Mouse (Mus musculus): Measurements from ENCODE around the gene Ttll2. TPM values are rescaled to one million over a fixed set of nuclear protein-coding genes. Genes with fewer than 3 reads are reported as not detected.
"Not testable (repeated sequence)": the region's sequence is repeated elsewhere in the genome, so short reads cannot be mapped to it uniquely, and the experiment has no call there.

The Ttll2 gene
- polyA plus RNA-seq, 1 experiment from 2014 or later, result not detected

- not testable (repeated sequence) for H3K27ac ChIP-seq (ENCODE audit: low read depth); H3K9ac ChIP-seq; H3K4me3 ChIP-seq (ENCODE audit: low read depth, low read length); H3K36me3 ChIP-seq (ENCODE audit: insufficient read depth); H3K9me3 ChIP-seq (ENCODE audit: low read depth, low read length); H3K4me2 ChIP-seq; H3K4me1 ChIP-seq (ENCODE audit: insufficient read depth); H3K27me3 ChIP-seq (ENCODE audit: insufficient read depth, low read length); DNase-seq
- TF ChIP-seq CTCF (IDR thresholded peaks at IDR 0.05; ENCODE audit: low read depth), result peak; percentile 66
- ATAC-seq (ENCODE audit: insufficient read depth), result peak; percentile 79
- 51% methylated on average over 8 of the region's 8 CpGs for WGBS
Measured at GRCm38 (mm10) chr17:7306278-7307196, 46.0 kb downstream of the Ttll2 start.

Other genes with a start within 250 kb of the Ttll2 start
- gene Rps6ka2, start 182.6 kb downstream of the Ttll2 start, polyA plus RNA-seq (2014; fragmentation: Nextera tagmentation; extraction: Ambion mirVana), result 15.1 and 16.9 TPM in 2 replicates
- not detected in 2 replicates for gene Tcp10a, start 28.1 kb downstream of the Ttll2 start, polyA plus RNA-seq (2014; fragmentation: Nextera tagmentation; extraction: Ambion mirVana)
- gene Gm49630, start 19.3 kb upstream of the Ttll2 start, polyA plus RNA-seq (2014; fragmentation: Nextera tagmentation; extraction: Ambion mirVana), result not detected in 2 replicates
- gene Unc93a2, start 32.8 kb upstream of the Ttll2 start, polyA plus RNA-seq (2014; fragmentation: Nextera tagmentation; extraction: Ambion mirVana), result not detected in 2 replicates